Mouse (Mus musculus) thymus, adult 2 months (tissue): ENCODE results near the gene Drd3.

Experiments used
- CTCF ChIP-seq: fragments of 200-500 bp; IDR thresholded peaks from 2 replicates; pipeline ENCODE4 v1.5.1; 2012; ENCODE audit warnings: mild to moderate bottlenecking, control low read depth, low read length, moderate library complexity, borderline replicate concordance; ENCODE audit not compliant: control insufficient read depth, poor library complexity, insufficient read depth; ENCODE audit errors: extremely low read depth
- POLR2A ChIP-seq: fragments of 200-500 bp; IDR thresholded peaks from 2 replicates; pipeline ENCODE4 v1.6.1; 2012; ENCODE audit warnings: mild to moderate bottlenecking, low read length, control low read depth, moderate library complexity; ENCODE audit not compliant: control insufficient read depth, poor library complexity, insufficient read depth; ENCODE audit errors: extremely low read depth

DNA sequence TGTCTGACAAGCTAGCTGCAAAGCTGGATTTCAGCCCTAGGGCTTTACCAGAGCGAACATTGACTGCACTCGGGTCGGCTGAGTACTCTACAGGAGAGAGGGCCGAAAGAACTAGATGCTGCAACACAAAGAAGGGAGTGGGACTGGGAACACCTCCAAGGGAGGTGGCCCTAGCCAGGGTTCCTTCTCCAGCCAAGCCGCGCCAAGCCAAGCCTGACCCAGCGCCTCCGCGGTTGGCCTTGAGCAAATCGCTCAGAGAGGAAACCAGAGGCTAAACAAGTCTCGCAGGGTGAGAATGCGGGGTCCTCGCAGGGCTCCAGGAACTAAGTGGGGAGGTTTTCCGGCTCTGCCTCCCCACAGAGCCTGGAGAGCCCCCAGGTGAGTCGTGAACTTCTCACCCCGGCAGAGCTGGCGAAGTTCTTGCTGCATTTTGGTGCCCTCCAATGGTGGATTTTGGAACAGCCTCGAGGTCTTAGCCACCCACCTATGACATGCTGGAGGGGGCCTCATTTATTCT, 48.0 kb downstream of the Drd3 start:
- TF ChIP-seq CTCF (peak; percentile 68; the same call in 1 of the 2 replicates), POLR2A (no peak)
